Mouse (Mus musculus): Measurements from ENCODE around the gene Cxxc4. TPM values are rescaled to one million over a fixed set of nuclear protein-coding genes. Genes with fewer than 3 reads are reported as not detected.

Gene Cxxc4
- polyA plus RNA-seq, 1 experiment from 2014 or later, result 43.9 TPM

- no peaks in the 10 kb centered on the region for H3K36me3 ChIP-seq (ENCODE audit: control insufficient read depth, insufficient read depth, low read length)
- ATAC-seq (ENCODE audit: low read depth), result peak; percentile 88
- H3K4me3 ChIP-seq (ENCODE audit: low read depth, low read length), result peak overlapping the region; percentile 25
- H3K27me3 ChIP-seq (ENCODE audit: control insufficient read depth, insufficient read depth, low read length), result no peaks in the 10 kb centered on the region
- peaks cover 37% of the 10 kb centered on the region; the same call in 1 of the 2 replicates for H3K4me1 ChIP-seq (ENCODE audit: control insufficient read depth, insufficient read depth, low read length)
- peak overlapping the region; percentile 48 for H3K4me2 ChIP-seq (ENCODE audit: low read depth, low read length)
- whole genome bisulfite sequencing, result 6% methylated on average over 21 of the region's 21 CpGs
- no peak overlapping the region; the same call in 1 of the 2 replicates for H3K9ac ChIP-seq (replicated peaks; ENCODE audit: low read depth, low read length)
- no peaks in the 10 kb centered on the region for H3K9me3 ChIP-seq (ENCODE audit: control insufficient read depth, low read length)
- H3K27ac ChIP-seq (ENCODE audit: low read depth, low read length), result peak overlapping the region; percentile 71
Observed at GRCm38 (mm10) chr3:134302681-134303491, 66.6 kb downstream of the Cxxc4 start.

- peak; percentile 24; the same call in 1 of the 2 replicates for ATAC-seq (ENCODE audit: low read depth)
- Histone ChIP-seq H3K36me3 (ENCODE audit: control insufficient read depth, insufficient read depth, low read length) (no peaks in the 10 kb centered on the region), H3K4me1 (ENCODE audit: control insufficient read depth, insufficient read depth, low read length) (peaks cover 37% of the 10 kb centered on the region; the same call in 1 of the 2 replicates), H3K4me2 (ENCODE audit: low read depth, low read length) (peak overlapping the region; percentile 48), H3K27ac (ENCODE audit: low read depth, low read length) (peak overlapping the region; percentile 71), H3K9me3 (ENCODE audit: control insufficient read depth, low read length) (no peaks in the 10 kb centered on the region), H3K9ac (replicated peaks; ENCODE audit: low read depth, low read length) (no peak overlapping the region; the same call in 1 of the 2 replicates), H3K27me3 (ENCODE audit: control insufficient read depth, insufficient read depth, low read length) (no peaks in the 10 kb centered on the region), H3K4me3 (ENCODE audit: low read depth, low read length) (peak overlapping the region; percentile 25; the same call in 1 of the 2 replicates)
- 8% methylated on average over 3 of the region's 3 CpGs for WGBS
Observed at GRCm38 (mm10) chr3:134303492-134303808, 67.2 kb downstream of the Cxxc4 start.

- peak overlapping the region; percentile 9; the same call in 1 of the 2 replicates for H3K4me2 ChIP-seq (ENCODE audit: low read depth, low read length)
- H3K4me3 ChIP-seq (ENCODE audit: low read depth, low read length), result no peak overlapping the region
- no peaks in the 10 kb centered on the region for H3K9me3 ChIP-seq (ENCODE audit: control insufficient read depth, low read length)
- no peaks in the 10 kb centered on the region for H3K27me3 ChIP-seq (ENCODE audit: control insufficient read depth, insufficient read depth, low read length)
- no peak overlapping the region for H3K9ac ChIP-seq (replicated peaks; ENCODE audit: low read depth, low read length)
- peak; percentile 72 for ATAC-seq (ENCODE audit: low read depth)
- no peaks in the 10 kb centered on the region for H3K36me3 ChIP-seq (ENCODE audit: control insufficient read depth, insufficient read depth, low read length)
- H3K27ac ChIP-seq (ENCODE audit: low read depth, low read length), result peak overlapping the region; percentile 49
- WGBS, result 5% methylated on average over 4 of the region's 4 CpGs
- peaks cover 37% of the 10 kb centered on the region; the same call in 1 of the 2 replicates for H3K4me1 ChIP-seq (ENCODE audit: control insufficient read depth, insufficient read depth, low read length)
Observed at GRCm38 (mm10) chr3:134306507-134306906, 70.2 kb downstream of the Cxxc4 start.

- H3K9ac ChIP-seq (replicated peaks; ENCODE audit: low read depth, low read length), result no peak overlapping the region
- H3K9me3 ChIP-seq (ENCODE audit: control insufficient read depth, low read length), result no peaks in the 10 kb centered on the region
- H3K27me3 ChIP-seq (ENCODE audit: control insufficient read depth, insufficient read depth, low read length), result no peaks in the 10 kb centered on the region
- no peaks in the 10 kb centered on the region for H3K36me3 ChIP-seq (ENCODE audit: control insufficient read depth, insufficient read depth, low read length)
- no peak for ATAC-seq (ENCODE audit: low read depth)
- peaks cover 33% of the 10 kb centered on the region; the same call in 1 of the 2 replicates for H3K4me1 ChIP-seq (ENCODE audit: control insufficient read depth, insufficient read depth, low read length)
- H3K4me3 ChIP-seq (ENCODE audit: low read depth, low read length), result no peak overlapping the region
- H3K27ac ChIP-seq (ENCODE audit: low read depth, low read length), result no peak overlapping the region
- no peak overlapping the region for H3K4me2 ChIP-seq (ENCODE audit: low read depth, low read length)
Observed at GRCm38 (mm10) chr3:134307801-134308200, 71.5 kb downstream of the Cxxc4 start.

MicroRNAs within 50 kb of the gene (microRNA counts, 519-probe panel; counts per million panel counts)
- microRNA mmu-miR-1895, result not detected

Small RNA genes within 50 kb of the gene (microRNA-seq; reads per million reads assigned to microRNA genes)
- not detected for gene Mir1895

All from neural tube, embryonic 14.5 days (tissue).